Mouse (Mus musculus) retina, adult 2 months (tissue): ENCODE measurements at regions not wholly inside any gene's neighbourhood (a gene's known extent, or its start where the extent isn't known, plus 50 kb on each side); places are given as distances from the start of the nearest gene placed in this dataset.

Source experiments
- DNase-seq: peaks from one replicate; pipeline ENCODE4 v3.0.0-alpha.2; 2012; ENCODE audit warnings: low read depth, low spot score

GRCm38 (mm10) chr13:85570886-85571527 is 282.1 kb upstream of the Rasa1 start:
- DNase-seq = no peak

- no peak for DNase-seq
Observed at GRCm38 (mm10) chr13:85557821-85558220, 268.9 kb upstream of the Rasa1 start.

GRCm38 (mm10) chr13:85556101-85556853 is 267.3 kb upstream of the Rasa1 start:
- peak; percentile 8 for DNase-seq

GRCm38 (mm10) chr13:85553072-85553471 is 264.1 kb upstream of the Rasa1 start:
- DNase-seq = no peak

GRCm38 (mm10) chr13:85509671-85510070 is 220.7 kb upstream of the Rasa1 start:
- DNase-seq = no peak

- no peak for DNase-seq
Observed at GRCm38 (mm10) chr13:85508552-85508951, 219.6 kb upstream of the Rasa1 start.

GRCm38 (mm10) chr13:85507374-85508101 is 218.6 kb upstream of the Rasa1 start:
- DNase-seq = no peak

- no peak for DNase-seq
Observed at GRCm38 (mm10) chr13:85506875-85507274, 217.9 kb upstream of the Rasa1 start.

GRCm38 (mm10) chr13:85506030-85506429 is 217.1 kb upstream of the Rasa1 start:
- no peak for DNase-seq

GRCm38 (mm10) chr13:85505046-85505445 is 216.1 kb upstream of the Rasa1 start:
- no peak for DNase-seq

- DNase-seq = no peak
Observed at GRCm38 (mm10) chr13:85504001-85504400, 215.1 kb upstream of the Rasa1 start.

- DNase-seq = no peak
Observed at GRCm38 (mm10) chr13:85498696-85499095, 209.8 kb upstream of the Rasa1 start.

- DNase-seq = no peak
Observed at GRCm38 (mm10) chr13:85484790-85485189, 195.9 kb upstream of the Rasa1 start.

- DNase-seq = no peak
Observed at GRCm38 (mm10) chr13:85483348-85483747, 194.4 kb upstream of the Rasa1 start.

GRCm38 (mm10) chr13:85479405-85479804 is 190.5 kb upstream of the Rasa1 start:
- DNase-seq = no peak

- DNase-seq = no peak
Observed at GRCm38 (mm10) chr13:85476274-85476846, 187.4 kb upstream of the Rasa1 start.

GRCm38 (mm10) chr13:85471340-85471739 is 182.4 kb upstream of the Rasa1 start:
- DNase-seq = no peak

GRCm38 (mm10) chr13:85459387-85459786 is 170.5 kb upstream of the Rasa1 start:
- DNase-seq = no peak

- DNase-seq = no peak
Observed at GRCm38 (mm10) chr13:85458611-85459010, 169.7 kb upstream of the Rasa1 start.

GRCm38 (mm10) chr13:85439581-85439980 is 150.7 kb upstream of the Rasa1 start:
- DNase-seq = no peak

GRCm38 (mm10) chr13:85437875-85438274 is 148.9 kb upstream of the Rasa1 start:
- DNase-seq = no peak

- no peak for DNase-seq
Observed at GRCm38 (mm10) chr13:85437009-85437408, 148.1 kb upstream of the Rasa1 start.
